Mouse (Mus musculus): Measurements from ENCODE around the gene Ift27. TPM values are rescaled to one million over a fixed set of nuclear protein-coding genes. Genes with fewer than 3 reads are reported as not detected.

Gene Ift27
- total RNA-seq, 2 experiments from 2014 or later, result 14.0 to 50.0 TPM

DNA sequence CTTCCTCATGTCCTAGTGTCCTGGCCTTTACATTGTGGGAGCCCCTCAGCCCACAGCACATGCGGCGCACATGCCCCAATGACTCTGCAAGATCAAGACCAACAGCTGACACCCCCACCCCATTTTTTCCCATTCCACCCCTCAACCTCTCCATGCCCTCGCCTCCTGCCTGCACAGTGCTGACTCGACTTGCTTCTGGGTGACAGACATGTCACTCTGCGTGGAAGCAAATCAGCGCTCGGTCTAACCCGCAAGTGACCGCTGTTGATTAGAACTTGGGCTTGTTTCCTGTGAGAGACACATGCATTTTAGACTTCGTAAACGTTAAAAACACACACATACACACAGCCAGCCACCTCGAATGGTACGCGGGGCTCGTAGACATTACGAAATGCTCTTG lies 56.2 kb downstream of the Ift27 start:
- ATAC-seq (replicated peaks; ENCODE audit: low FRiP score, low TSS enrichment, poor library complexity, severe bottlenecking), result no peak

DNA sequence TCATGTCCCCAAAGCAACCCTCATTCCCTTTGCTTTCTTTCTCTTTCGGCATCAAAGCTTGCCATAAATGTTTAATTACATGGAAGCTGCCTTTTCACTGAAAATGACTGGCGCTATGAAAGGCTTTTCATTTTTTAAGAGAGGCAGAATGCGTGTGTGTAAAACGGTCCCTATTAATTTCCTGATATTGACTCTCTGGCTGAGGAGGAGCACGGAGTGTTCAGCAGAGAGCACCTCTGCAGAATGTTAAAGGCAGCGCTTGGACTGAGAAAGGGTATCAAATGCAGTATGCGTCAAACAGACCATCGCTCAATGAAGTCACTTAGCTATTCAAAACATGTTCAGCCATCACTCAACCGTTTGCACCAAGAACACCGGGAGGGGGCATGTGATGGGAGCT lies 57.0 kb downstream of the Ift27 start:
- no peak for ATAC-seq (replicated peaks; ENCODE audit: low FRiP score, low TSS enrichment, poor library complexity, severe bottlenecking)

GRCm38 (mm10) chr15:78116244-78116643 lies 57.7 kb downstream of the Ift27 start:
- no peak for ATAC-seq (replicated peaks; ENCODE audit: low FRiP score, low TSS enrichment, poor library complexity, severe bottlenecking)

Other genes with a start within 250 kb of the Ift27 start
- gene Txn2, start 245.1 kb downstream of the Ift27 start, total RNA-seq (2014; fragmentation: Nextera tagmentation), result 335 and 427 TPM in 2 replicates
- 80.6 and 101 TPM in 2 replicates for gene Txn2, start 245.1 kb downstream of the Ift27 start, total RNA-seq (2017)
- 8.0 and 9.6 TPM in 2 replicates for gene Foxred2, start 217.4 kb downstream of the Ift27 start, total RNA-seq (2014; fragmentation: Nextera tagmentation)
- 5.4 and 9.3 TPM in 2 replicates for gene Foxred2, start 217.4 kb downstream of the Ift27 start, total RNA-seq (2017)
- 308 and 313 TPM in 2 replicates for gene Eif3d, start 203.3 kb downstream of the Ift27 start, total RNA-seq (2014; fragmentation: Nextera tagmentation)
- 315 and 357 TPM in 2 replicates for gene Eif3d, start 203.3 kb downstream of the Ift27 start, total RNA-seq (2017)
- gene Cacng2, start 54.1 kb downstream of the Ift27 start, total RNA-seq (2014; fragmentation: Nextera tagmentation), result not detected in 2 replicates
- gene Cacng2, start 54.1 kb downstream of the Ift27 start, total RNA-seq (2017), result not detected in 2 replicates
- gene Pvalb, start 32.3 kb upstream of the Ift27 start, total RNA-seq (2014; fragmentation: Nextera tagmentation), result not detected in 2 replicates
- not detected in 2 replicates for gene Pvalb, start 32.3 kb upstream of the Ift27 start, total RNA-seq (2017)
- gene Ncf4, start 70.7 kb upstream of the Ift27 start, total RNA-seq (2014; fragmentation: Nextera tagmentation), result 2.9 and 6.6 TPM in 2 replicates
- 4.8 TPM in 2 replicates for gene Ncf4, start 70.7 kb upstream of the Ift27 start, total RNA-seq (2017)
- 2.4 TPM in 1 of 2 replicates, not detected in the other for gene Csf2rb2, start 131.6 kb upstream of the Ift27 start, total RNA-seq (2014; fragmentation: Nextera tagmentation)
- 0.30 TPM in 1 of 2 replicates, not detected in the other for gene Csf2rb2, start 131.6 kb upstream of the Ift27 start, total RNA-seq (2017)
- gene Csf2rb, start 151.6 kb upstream of the Ift27 start, total RNA-seq (2014; fragmentation: Nextera tagmentation), result 0.11 and 2.9 TPM in 2 replicates
- gene Csf2rb, start 151.6 kb upstream of the Ift27 start, total RNA-seq (2017), result 0.33 and 1.7 TPM in 2 replicates
- gene Tex33, start 221.8 kb upstream of the Ift27 start, total RNA-seq (2014; fragmentation: Nextera tagmentation), result not detected in 2 replicates
- gene Tex33, start 221.8 kb upstream of the Ift27 start, total RNA-seq (2017), result not detected in 2 replicates
- gene Tst, start 231.8 kb upstream of the Ift27 start, total RNA-seq (2014; fragmentation: Nextera tagmentation), result 6.4 and 10.2 TPM in 2 replicates
- gene Tst, start 231.8 kb upstream of the Ift27 start, total RNA-seq (2017), result 0.80 and 2.1 TPM in 2 replicates
- gene Mpst, start 232.3 kb upstream of the Ift27 start, total RNA-seq (2014; fragmentation: Nextera tagmentation), result 18.7 and 23.2 TPM in 2 replicates
- 37.0 and 41.1 TPM in 2 replicates for gene Mpst, start 232.3 kb upstream of the Ift27 start, total RNA-seq (2017)

Data from megakaryocyte-erythroid progenitor cell, adult 5-6 weeks (primary cell).